Mouse (Mus musculus) erythroblast, embryonic 14.5 days (primary cell): Measurements from ENCODE around the gene Usp35. TPM values are rescaled to one million over a fixed set of nuclear protein-coding genes. Genes with fewer than 3 reads are reported as not detected.

Source experiments
- H3K27me3 ChIP-seq: 2 replicates; pipeline ENCODE4 v1.6.1; 2012; ENCODE audit warnings: inconsistent platforms; ENCODE audit not compliant: control insufficient read depth
- H3K36me3 ChIP-seq: 2 replicates; pipeline ENCODE4 v1.6.1; 2012; ENCODE audit warnings: mild to moderate bottlenecking, inconsistent platforms; ENCODE audit not compliant: control insufficient read depth
- H3K4me1 ChIP-seq: 2 replicates; pipeline ENCODE4 v1.6.1; 2012; ENCODE audit warnings: inconsistent platforms; ENCODE audit not compliant: control insufficient read depth
- H3K4me3 ChIP-seq: replicated peaks from 2 replicates; pipeline ENCODE3; 2012; ENCODE audit warnings: moderate library complexity, mild to moderate bottlenecking, inconsistent platforms
- H3K9me3 ChIP-seq: 2 replicates; pipeline ENCODE4 v1.6.1; 2012; ENCODE audit warnings: low read length, inconsistent platforms, mixed read lengths; ENCODE audit not compliant: control insufficient read depth
- GATA1 ChIP-seq: IDR thresholded peaks from 2 replicates; pipeline ENCODE4 v1.6.1; 2012; ENCODE audit warnings: low read length, inconsistent platforms, mixed read lengths
- TAL1 ChIP-seq: IDR thresholded peaks from 3 replicates; pipeline ENCODE4 v1.6.1; 2012; ENCODE audit warnings: low read length, inconsistent platforms, mixed read lengths
- polyA plus RNA-seq: library from polyadenylated mRNA; stranded (reverse); fragments of >175 nt; gene quantifications from 2 replicates; pipeline ENCODE4 v1.2.3, GENCODE M21; 2012

Usp35 gene
- polyA plus RNA-seq, 1 experiment: 0.02 TPM

- no peaks in the 10 kb centered on the region for H3K27me3 ChIP-seq
- TF ChIP-seq TAL1 (no peak), GATA1 (no peak)
- peaks cover 6% of the 10 kb centered on the region for H3K4me1 ChIP-seq
- H3K36me3 ChIP-seq: peaks cover 41% of the 10 kb centered on the region
- H3K9me3 ChIP-seq: no peaks in the 10 kb centered on the region
- no peak overlapping the region for H3K4me3 ChIP-seq
Observed at GRCm38 (mm10) chr7:97302261-97302660, 29.6 kb downstream of the Usp35 start.

GRCm38 (mm10) chr7:97301321-97301720 lies 30.5 kb downstream of the Usp35 start:
- no peaks in the 10 kb centered on the region for H3K27me3 ChIP-seq
- peaks cover 38% of the 10 kb centered on the region for H3K36me3 ChIP-seq
- no peak overlapping the region for H3K4me3 ChIP-seq
- H3K4me1 ChIP-seq: peaks cover 6% of the 10 kb centered on the region
- TF ChIP-seq TAL1: no peak
- TF ChIP-seq GATA1: no peak
- H3K9me3 ChIP-seq: no peaks in the 10 kb centered on the region

DNA sequence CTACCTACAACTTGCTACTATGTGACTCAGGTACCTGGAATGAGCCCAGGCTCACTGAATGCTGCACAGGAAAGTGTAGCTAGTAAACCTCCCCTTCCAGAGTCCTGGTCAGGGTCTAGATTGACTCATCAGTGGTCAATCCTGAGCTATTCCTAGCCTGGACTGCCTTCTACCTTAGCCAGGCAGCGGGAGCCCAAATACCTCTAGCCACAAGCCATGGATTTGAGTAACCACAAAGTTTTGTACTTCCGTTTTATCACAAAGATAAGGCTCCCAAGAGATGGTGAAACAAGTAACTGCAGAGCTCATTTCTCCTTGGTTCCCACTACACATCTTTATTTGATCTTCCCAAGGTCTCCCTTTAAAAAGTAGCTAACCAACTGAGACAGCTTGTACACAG lies 30.9 kb downstream of the Usp35 start:
- Histone ChIP-seq H3K27me3 (no peaks in the 10 kb centered on the region), H3K36me3 (peaks cover 38% of the 10 kb centered on the region), H3K4me1 (peaks cover 6% of the 10 kb centered on the region), H3K4me3 (no peak overlapping the region), H3K9me3 (no peaks in the 10 kb centered on the region)
- no peak for TF ChIP-seq GATA1
- TF ChIP-seq TAL1: no peak

GRCm38 (mm10) chr7:97298943-97299342 lies 32.9 kb downstream of the Usp35 start:
- Histone ChIP-seq H3K9me3 (no peaks in the 10 kb centered on the region), H3K36me3 (peaks cover 24% of the 10 kb centered on the region), H3K4me3 (no peak overlapping the region), H3K4me1 (no peaks in the 10 kb centered on the region; the same call in 1 of the 2 replicates), H3K27me3 (no peaks in the 10 kb centered on the region)
- TF ChIP-seq GATA1: no peak
- no peak for TF ChIP-seq TAL1

DNA sequence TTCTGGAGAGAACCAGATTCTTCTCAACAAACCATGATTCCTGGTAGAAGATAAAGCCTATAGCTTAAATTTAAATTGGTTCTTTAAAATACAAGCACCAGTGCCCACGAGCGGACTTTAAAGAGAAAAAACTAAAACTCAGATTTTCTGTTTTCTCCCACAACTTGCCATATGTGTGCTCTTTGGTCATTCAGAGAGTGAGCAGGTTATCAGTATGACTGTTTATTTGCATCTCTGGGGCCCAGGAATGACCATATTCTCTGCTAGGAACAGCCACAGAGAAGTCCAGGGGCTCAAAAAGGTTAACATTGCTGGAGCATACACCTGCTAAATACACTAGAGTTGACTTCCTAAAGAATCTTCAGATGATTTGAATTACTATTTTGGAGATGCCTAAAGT lies 33.5 kb downstream of the Usp35 start:
- Histone ChIP-seq H3K9me3 (no peaks in the 10 kb centered on the region), H3K4me1 (no peaks in the 10 kb centered on the region; the same call in 1 of the 2 replicates), H3K4me3 (no peak overlapping the region), H3K27me3 (no peaks in the 10 kb centered on the region), H3K36me3 (peaks cover 19% of the 10 kb centered on the region)
- TF ChIP-seq GATA1 (no peak), TAL1 (no peak)

DNA sequence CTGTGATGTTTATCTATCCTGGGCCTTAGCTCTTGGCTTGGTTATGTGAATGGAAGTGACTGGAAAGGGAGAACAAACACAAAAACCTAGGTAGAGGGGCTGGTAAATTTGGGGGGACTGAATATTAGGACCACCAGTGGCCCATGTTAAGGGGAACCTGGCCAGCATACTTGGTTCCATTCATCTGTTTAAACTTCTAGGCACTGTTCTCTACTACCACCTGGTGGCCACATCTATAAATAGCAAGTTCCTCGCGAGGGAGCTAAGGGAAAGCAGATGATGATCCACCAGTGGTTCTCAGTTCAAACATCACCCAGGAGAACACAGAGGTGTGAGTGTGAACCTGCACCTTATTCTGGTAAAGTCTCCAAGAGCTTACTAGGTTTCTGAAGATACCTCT lies 34.4 kb downstream of the Usp35 start:
- peaks cover 12% of the 10 kb centered on the region for H3K36me3 ChIP-seq
- H3K27me3 ChIP-seq: no peaks in the 10 kb centered on the region
- no peak overlapping the region for H3K4me3 ChIP-seq
- peaks cover 2% of the 10 kb centered on the region for H3K4me1 ChIP-seq
- TF ChIP-seq GATA1 (no peak), TAL1 (no peak)
- H3K9me3 ChIP-seq: no peaks in the 10 kb centered on the region

DNA sequence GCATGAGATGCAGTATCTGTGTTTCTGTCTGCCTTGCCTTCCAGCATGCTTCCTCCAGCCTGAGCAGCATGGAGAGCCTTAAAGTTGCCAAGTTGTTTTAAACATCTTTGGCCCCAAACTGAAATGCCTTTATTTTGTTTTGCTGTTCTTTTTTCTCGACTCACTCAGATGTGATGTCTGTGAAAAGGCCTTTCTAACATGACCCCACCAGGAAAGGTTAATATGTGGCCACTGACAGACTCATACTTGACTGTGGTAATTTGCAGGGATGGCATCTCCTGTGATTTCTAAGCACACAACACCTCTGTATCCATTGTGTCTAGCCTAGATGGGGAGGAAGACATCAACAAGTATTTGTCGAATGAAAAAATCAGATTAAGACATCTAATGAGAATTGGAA lies 34.8 kb downstream of the Usp35 start:
- TF ChIP-seq GATA1 (no peak), TAL1 (no peak)
- H3K36me3 ChIP-seq: peaks cover 9% of the 10 kb centered on the region
- no peak overlapping the region for H3K4me3 ChIP-seq
- H3K9me3 ChIP-seq: no peaks in the 10 kb centered on the region
- no peaks in the 10 kb centered on the region for H3K27me3 ChIP-seq
- peaks cover 2% of the 10 kb centered on the region for H3K4me1 ChIP-seq

GRCm38 (mm10) chr7:97271068-97271467 lies 60.8 kb downstream of the Usp35 start:
- no peak overlapping the region for H3K4me3 ChIP-seq
- peaks cover 3% of the 10 kb centered on the region; the same call in 1 of the 2 replicates for H3K36me3 ChIP-seq
- no peaks in the 10 kb centered on the region for H3K27me3 ChIP-seq
- peaks cover 15% of the 10 kb centered on the region for H3K4me1 ChIP-seq
- H3K9me3 ChIP-seq: no peaks in the 10 kb centered on the region
- TF ChIP-seq GATA1 (no peak), TAL1 (no peak)

DNA sequence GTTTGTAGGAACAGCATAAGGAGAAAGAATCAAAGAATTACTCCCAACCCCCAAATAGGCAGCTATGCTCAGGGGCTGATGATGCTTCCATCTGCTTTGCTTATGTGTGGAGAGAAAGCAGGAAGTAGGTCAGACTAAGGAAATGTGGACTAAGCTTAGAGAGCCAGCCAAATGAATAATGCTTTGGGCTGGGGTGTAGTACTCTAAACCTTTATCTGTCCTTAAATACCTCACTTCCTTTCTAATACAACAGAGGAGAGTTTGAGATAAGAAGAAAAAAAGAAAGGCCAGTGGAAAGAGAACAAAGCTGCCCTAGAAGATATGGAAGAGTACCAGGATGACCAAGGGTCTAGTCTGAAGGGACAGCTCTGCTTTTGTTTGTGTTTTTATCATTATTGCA lies 61.5 kb downstream of the Usp35 start:
- H3K36me3 ChIP-seq: peaks cover 3% of the 10 kb centered on the region; the same call in 1 of the 2 replicates
- peaks cover 15% of the 10 kb centered on the region for H3K4me1 ChIP-seq
- no peaks in the 10 kb centered on the region for H3K9me3 ChIP-seq
- H3K4me3 ChIP-seq: no peak overlapping the region
- H3K27me3 ChIP-seq: no peaks in the 10 kb centered on the region
- no peak for TF ChIP-seq TAL1
- no peak for TF ChIP-seq GATA1

GRCm38 (mm10) chr7:97262541-97262940 lies 69.3 kb downstream of the Usp35 start:
- H3K9me3 ChIP-seq: no peaks in the 10 kb centered on the region
- no peak overlapping the region for H3K4me3 ChIP-seq
- H3K4me1 ChIP-seq: no peaks in the 10 kb centered on the region
- no peaks in the 10 kb centered on the region for H3K27me3 ChIP-seq
- no peaks in the 10 kb centered on the region for H3K36me3 ChIP-seq
- TF ChIP-seq TAL1: no peak
- TF ChIP-seq GATA1: no peak

Other genes with a start within 250 kb of the Usp35 start
- gene Kctd21, start 307 bp upstream of the Usp35 start, polyA plus RNA-seq: not detected in 2 replicates
- 0.06 and 0.10 TPM in 2 replicates for gene Alg8, start 39.6 kb upstream of the Usp35 start, polyA plus RNA-seq
- gene Ndufc2, start 68.0 kb upstream of the Usp35 start, polyA plus RNA-seq: 14.7 and 15.6 TPM in 2 replicates
- gene Thrsp, start 85.7 kb upstream of the Usp35 start, polyA plus RNA-seq: not detected in 2 replicates
- gene Kctd14, start 119.3 kb upstream of the Usp35 start, polyA plus RNA-seq: 2.1 and 2.7 TPM in 2 replicates
- 0.58 and 1.1 TPM in 2 replicates for gene Ints4, start 148.9 kb upstream of the Usp35 start, polyA plus RNA-seq
- gene Aamdc, start 247.5 kb upstream of the Usp35 start, polyA plus RNA-seq: 0.17 and 0.63 TPM in 2 replicates
- 0.53 and 0.68 TPM in 2 replicates for gene Rsf1, start 247.9 kb upstream of the Usp35 start, polyA plus RNA-seq